Mouse (Mus musculus): ENCODE results near the gene Rasal1.

GRCm38 (mm10) chr5:120710161-120710825 lies 61.7 kb downstream of the Rasal1 start:
- no peak for TF ChIP-seq CTCF (IDR thresholded peaks at IDR 0.05; ENCODE audit: low read depth, low read length)
- no peak for TF ChIP-seq EP300 (IDR thresholded peaks at IDR 0.05; ENCODE audit: insufficient read depth, low read depth, low read length)
- no peak for TF ChIP-seq POLR2A (IDR thresholded peaks at IDR 0.05; ENCODE audit: insufficient read depth, low read length)

All from ES-Bruce4 (cell line).